Mouse (Mus musculus): ENCODE measurements around the gene Uba7. TPM values are rescaled to one million over a fixed set of nuclear protein-coding genes. Genes with fewer than 3 reads are reported as not detected.

The Uba7 gene
- total and polyA plus RNA-seq, 3 experiments: 18.1 to 44.1 TPM; not detected in 1

DNA sequence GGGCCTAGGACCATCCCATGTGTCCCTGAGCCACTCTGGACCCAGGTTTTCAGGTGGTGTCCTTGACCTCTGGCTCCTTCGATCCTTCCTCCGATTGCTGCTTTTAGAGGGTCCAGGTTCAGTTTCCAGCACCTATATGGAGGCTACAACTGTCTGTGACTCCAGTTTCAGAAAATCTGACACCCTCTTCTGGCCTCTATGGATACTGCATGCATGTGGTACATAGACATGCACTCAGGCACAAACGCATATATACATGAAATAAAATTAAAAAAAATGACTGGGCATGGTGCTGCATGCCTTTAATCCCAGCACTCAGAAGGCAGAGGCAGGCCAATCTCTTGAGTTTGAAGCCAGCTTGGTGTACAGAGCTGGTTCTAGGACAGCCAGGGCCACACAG lies 52.6 kb downstream of the Uba7 start:
- no peak for DNase-seq (ENCODE audit: low read depth, low spot score)
- no peaks in the 10 kb centered on the region for H3K4me1 ChIP-seq (ENCODE audit: control insufficient read depth in 1 of 2, insufficient read depth in 2 of 2, low read length in 2 of 2)
- no peak overlapping the region for H3K27ac ChIP-seq (ENCODE audit: control insufficient read depth, low read depth, low read length)
- H3K9ac ChIP-seq (ENCODE audit: control insufficient read depth, low read depth, low read length, poor library complexity, severe bottlenecking): no peak overlapping the region
- no peaks in the 10 kb centered on the region; the same call in 1 of the 2 replicates for H3K79me2 ChIP-seq (ENCODE audit: control insufficient read depth, insufficient read depth, low read length, poor library complexity)
- H3K4me3 ChIP-seq (ENCODE audit: control insufficient read depth in 1 of 2, insufficient read depth in 1 of 2, low read depth in 2 of 2, low read length in 2 of 2): no peak overlapping the region
- H3K36me3 ChIP-seq (ENCODE audit: control insufficient read depth in 1 of 2, insufficient read depth in 2 of 2, low read length in 2 of 2): peaks cover 0 to 34% of the 10 kb centered on the region in 2 experiments; a peak in 2 of 4 replicates
- TF ChIP-seq RAD21 (IDR thresholded peaks at IDR 0.05; ENCODE audit: low read depth, low read length) (no peak; the same call in 1 of the 2 replicates), SMC3 (IDR thresholded peaks at IDR 0.05; ENCODE audit: low read depth, low read length) (peak; percentile 35), CTCF (IDR thresholded peaks at IDR 0.05 in 2 of 3, conservative IDR thresholded peaks at IDR 0.05 in 1 of 3; ENCODE audit: control insufficient read depth in 1 of 3, insufficient read depth in 1 of 3, low read depth in 2 of 3, low read length in 3 of 3, poor library complexity in 1 of 3, severe bottlenecking in 1 of 3) (peak in 2 of 3 experiments; percentile 16 to 29; a peak in 2 of 6 replicates)
- H3K27me3 ChIP-seq (ENCODE audit: control insufficient read depth in 1 of 2, insufficient read depth in 2 of 2, low read length in 2 of 2): no peaks in the 10 kb centered on the region
- H3K9me3 ChIP-seq (replicated peaks; ENCODE audit: insufficient read depth, low read length): no peaks in the 10 kb centered on the region

DNA sequence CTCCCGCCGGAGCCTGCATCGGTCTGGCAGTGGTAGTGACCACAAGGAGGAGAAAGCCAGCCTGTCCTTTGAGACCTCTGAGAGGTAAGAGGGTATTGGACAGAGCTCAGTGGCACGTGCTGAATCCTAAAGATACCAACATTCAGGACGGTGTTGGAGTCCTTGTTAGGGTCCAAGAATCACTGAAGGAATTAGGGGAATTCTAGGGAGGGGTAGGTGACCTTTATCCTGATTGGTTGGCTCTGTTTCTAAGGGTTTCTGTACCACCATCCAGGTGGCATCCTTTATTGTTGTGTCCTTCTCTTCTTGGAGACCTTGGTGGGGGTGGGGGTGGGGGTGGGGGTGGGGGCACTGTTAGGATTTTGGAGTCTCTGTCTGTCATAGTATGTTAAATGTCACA lies 56.8 kb downstream of the Uba7 start:
- Histone ChIP-seq H3K27me3 (ENCODE audit: control insufficient read depth in 1 of 2, insufficient read depth in 2 of 2, low read length in 2 of 2) (no peaks in the 10 kb centered on the region), H3K79me2 (ENCODE audit: control insufficient read depth, insufficient read depth, low read length, poor library complexity) (no peaks in the 10 kb centered on the region; the same call in 1 of the 2 replicates), H3K9ac (ENCODE audit: control insufficient read depth, low read depth, low read length, poor library complexity, severe bottlenecking) (no peak overlapping the region), H3K4me3 (ENCODE audit: control insufficient read depth in 1 of 2, insufficient read depth in 1 of 2, low read depth in 2 of 2, low read length in 2 of 2) (no peak overlapping the region), H3K4me1 (ENCODE audit: control insufficient read depth in 1 of 2, insufficient read depth in 2 of 2, low read length in 2 of 2) (peaks cover 5 to 21% of the 10 kb centered on the region in 2 experiments), H3K9me3 (replicated peaks; ENCODE audit: insufficient read depth, low read length) (no peaks in the 10 kb centered on the region), H3K36me3 (ENCODE audit: control insufficient read depth in 1 of 2, insufficient read depth in 2 of 2, low read length in 2 of 2) (peaks cover 22 to 26% of the 10 kb centered on the region in 2 experiments), H3K27ac (ENCODE audit: control insufficient read depth, low read depth, low read length) (no peak overlapping the region)
- no peak for TF ChIP-seq RAD21 (IDR thresholded peaks at IDR 0.05; ENCODE audit: low read depth, low read length)
- no peak for TF ChIP-seq POLR2A (IDR thresholded peaks at IDR 0.05; ENCODE audit: control insufficient read depth in 1 of 2, insufficient read depth in 1 of 2, low read depth in 1 of 2, low read length in 2 of 2, poor library complexity in 1 of 2)
- no peak for TF ChIP-seq SMC3 (IDR thresholded peaks at IDR 0.05; ENCODE audit: low read depth, low read length)
- TF ChIP-seq NRF1 (IDR thresholded peaks at IDR 0.05; ENCODE audit: insufficient read depth, low read depth, low read length, poor library complexity, severe bottlenecking): no peak
- TF ChIP-seq SIN3A (IDR thresholded peaks at IDR 0.05; ENCODE audit: low read length): no peak
- no peak for DNase-seq (ENCODE audit: low read depth, low spot score)

Other genes with a start within 250 kb of the Uba7 start
- 80.2 and 87.6 TPM in 2 replicates for gene Rbm5, start 204.5 kb upstream of the Uba7 start, total RNA-seq (2012; rRNA removed)
- gene Rbm5, start 204.5 kb upstream of the Uba7 start, polyA plus RNA-seq (2012; ENCODE audit: insufficient read depth in 1 of 2, insufficient read length in 2 of 2, low read depth in 1 of 2, low replicate concordance in 2 of 2, missing spikeins in 1 of 2): 100 to 1,000 TPM; 125 to 143 TPM
- 54.2 and 55.8 TPM in 2 replicates for gene Rbm6, start 102.3 kb upstream of the Uba7 start, total RNA-seq (2012; rRNA removed)
- gene Rbm6, start 102.3 kb upstream of the Uba7 start, polyA plus RNA-seq (2012; ENCODE audit: insufficient read depth in 1 of 2, insufficient read length in 2 of 2, low read depth in 1 of 2, low replicate concordance in 2 of 2, missing spikeins in 1 of 2): 100 to 1,000 TPM in 1 of 2 experiments, 10 to 100 TPM in 1; 55.7 to 521 TPM
- gene Mon1a, start 87.4 kb upstream of the Uba7 start, total RNA-seq (2012; rRNA removed): 10.1 and 11.5 TPM in 2 replicates
- gene Mon1a, start 87.4 kb upstream of the Uba7 start, polyA plus RNA-seq (2012; ENCODE audit: insufficient read depth in 1 of 2, insufficient read length in 2 of 2, low read depth in 1 of 2, low replicate concordance in 2 of 2, missing spikeins in 1 of 2): 10 to 100 TPM in 1 of 2 experiments, not detected in 1; 13.5 TPM
- 136 and 149 TPM in 2 replicates for gene Mst1r, start 68.6 kb upstream of the Uba7 start, total RNA-seq (2012; rRNA removed)
- gene Mst1r, start 68.6 kb upstream of the Uba7 start, polyA plus RNA-seq (2012; ENCODE audit: insufficient read depth in 1 of 2, insufficient read length in 2 of 2, low read depth in 1 of 2, low replicate concordance in 2 of 2, missing spikeins in 1 of 2): 100 to 1,000 TPM in 1 of 2 experiments, not detected in 1; 133 TPM
- not detected in 2 replicates for gene Actl11, start 47.0 kb upstream of the Uba7 start, total RNA-seq (2012; rRNA removed)
- gene Actl11, start 47.0 kb upstream of the Uba7 start, polyA plus RNA-seq (2012; ENCODE audit: insufficient read depth in 1 of 2, insufficient read length in 2 of 2, low read depth in 1 of 2, low replicate concordance in 2 of 2, missing spikeins in 1 of 2): not detected
- 0.08 and 0.39 TPM in 2 replicates for gene Camkv, start 39.8 kb upstream of the Uba7 start, total RNA-seq (2012; rRNA removed)
- gene Camkv, start 39.8 kb upstream of the Uba7 start, polyA plus RNA-seq (2012; ENCODE audit: insufficient read depth in 1 of 2, insufficient read length in 2 of 2, low read depth in 1 of 2, low replicate concordance in 2 of 2, missing spikeins in 1 of 2): under 1 TPM in 1 of 2 experiments, not detected in 1; 0.14 TPM
- 37.3 and 43.6 TPM in 2 replicates for gene Traip, start 25.4 kb upstream of the Uba7 start, total RNA-seq (2012; rRNA removed)
- 10 to 100 TPM in 1 of 2 experiments, not detected in 1; 65.2 TPM for gene Traip, start 25.4 kb upstream of the Uba7 start, polyA plus RNA-seq (2012; ENCODE audit: insufficient read depth in 1 of 2, insufficient read length in 2 of 2, low read depth in 1 of 2, low replicate concordance in 2 of 2, missing spikeins in 1 of 2)
- gene Gm20661, start 7.6 kb downstream of the Uba7 start, total RNA-seq (2012; rRNA removed): 0.26 and 0.35 TPM in 2 replicates
- gene Gm20661, start 7.6 kb downstream of the Uba7 start, polyA plus RNA-seq (2012; ENCODE audit: insufficient read depth in 1 of 2, insufficient read length in 2 of 2, low read depth in 1 of 2, low replicate concordance in 2 of 2, missing spikeins in 1 of 2): under 1 TPM in 1 of 2 experiments, not detected in 1; 0.85 TPM
- 54.1 and 65.3 TPM in 2 replicates for gene Inka1, start 10.4 kb downstream of the Uba7 start, total RNA-seq (2012; rRNA removed)
- gene Inka1, start 10.4 kb downstream of the Uba7 start, polyA plus RNA-seq (2012; ENCODE audit: insufficient read depth in 1 of 2, insufficient read length in 2 of 2, low read depth in 1 of 2, low replicate concordance in 2 of 2, missing spikeins in 1 of 2): 10 to 100 TPM in 1 of 2 experiments, not detected in 1; 60.7 TPM
- 0.65 and 1.5 TPM in 2 replicates for gene Cdhr4, start 17.0 kb downstream of the Uba7 start, total RNA-seq (2012; rRNA removed)
- 1 to 10 TPM in 1 of 2 experiments, not detected in 1; 4.4 TPM for gene Cdhr4, start 17.0 kb downstream of the Uba7 start, polyA plus RNA-seq (2012; ENCODE audit: insufficient read depth in 1 of 2, insufficient read length in 2 of 2, low read depth in 1 of 2, low replicate concordance in 2 of 2, missing spikeins in 1 of 2)
- 0.62 and 0.73 TPM in 2 replicates for gene Gm20662, start 20.8 kb downstream of the Uba7 start, total RNA-seq (2012; rRNA removed)
- gene Gm20662, start 20.8 kb downstream of the Uba7 start, polyA plus RNA-seq (2012; ENCODE audit: insufficient read depth in 1 of 2, insufficient read length in 2 of 2, low read depth in 1 of 2, low replicate concordance in 2 of 2, missing spikeins in 1 of 2): 1 to 10 TPM in 1 of 2 experiments, not detected in 1; 1.2 TPM
- 35.5 and 37.2 TPM in 2 replicates for gene Ip6k1, start 27.0 kb downstream of the Uba7 start, total RNA-seq (2012; rRNA removed)
- 10 to 100 TPM; 31.8 to 59.1 TPM for gene Ip6k1, start 27.0 kb downstream of the Uba7 start, polyA plus RNA-seq (2012; ENCODE audit: insufficient read depth in 1 of 2, insufficient read length in 2 of 2, low read depth in 1 of 2, low replicate concordance in 2 of 2, missing spikeins in 1 of 2)
- gene Gmppb, start 73.7 kb downstream of the Uba7 start, total RNA-seq (2012; rRNA removed): 38.1 and 50.4 TPM in 2 replicates
- 10 to 100 TPM in 1 of 2 experiments, not detected in 1; 26.2 TPM for gene Gmppb, start 73.7 kb downstream of the Uba7 start, polyA plus RNA-seq (2012; ENCODE audit: insufficient read depth in 1 of 2, insufficient read length in 2 of 2, low read depth in 1 of 2, low replicate concordance in 2 of 2, missing spikeins in 1 of 2)
- 1.2 and 2.2 TPM in 2 replicates for gene Amigo3, start 77.7 kb downstream of the Uba7 start, total RNA-seq (2012; rRNA removed)
- 1 to 10 TPM in 1 of 2 experiments, not detected in 1; 3.4 TPM for gene Amigo3, start 77.7 kb downstream of the Uba7 start, polyA plus RNA-seq (2012; ENCODE audit: insufficient read depth in 1 of 2, insufficient read length in 2 of 2, low read depth in 1 of 2, low replicate concordance in 2 of 2, missing spikeins in 1 of 2)
- 1.6 and 4.6 TPM in 2 replicates for gene Mst1, start 104.9 kb downstream of the Uba7 start, total RNA-seq (2012; rRNA removed)
- gene Mst1, start 104.9 kb downstream of the Uba7 start, polyA plus RNA-seq (2012; ENCODE audit: insufficient read depth in 1 of 2, insufficient read length in 2 of 2, low read depth in 1 of 2, low replicate concordance in 2 of 2, missing spikeins in 1 of 2): 1 to 10 TPM in 1 of 2 experiments, not detected in 1; 10.0 TPM
- gene Rnf123, start 107.8 kb downstream of the Uba7 start, total RNA-seq (2012; rRNA removed): 24.9 and 28.5 TPM in 2 replicates
- gene Rnf123, start 107.8 kb downstream of the Uba7 start, polyA plus RNA-seq (2012; ENCODE audit: insufficient read depth in 1 of 2, insufficient read length in 2 of 2, low read depth in 1 of 2, low replicate concordance in 2 of 2, missing spikeins in 1 of 2): 10 to 100 TPM in 1 of 2 experiments, not detected in 1; 74.8 TPM
- 57.5 and 76.1 TPM in 2 replicates for gene Apeh, start 119.1 kb downstream of the Uba7 start, total RNA-seq (2012; rRNA removed)
- gene Apeh, start 119.1 kb downstream of the Uba7 start, polyA plus RNA-seq (2012; ENCODE audit: insufficient read depth in 1 of 2, insufficient read length in 2 of 2, low read depth in 1 of 2, low replicate concordance in 2 of 2, missing spikeins in 1 of 2): 10 to 100 TPM in 1 of 2 experiments, not detected in 1; 69.0 TPM
- 2.7 and 3.5 TPM in 2 replicates for gene Bsn, start 214.9 kb downstream of the Uba7 start, total RNA-seq (2012; rRNA removed)
- gene Bsn, start 214.9 kb downstream of the Uba7 start, polyA plus RNA-seq (2012; ENCODE audit: insufficient read depth in 1 of 2, insufficient read length in 2 of 2, low read depth in 1 of 2, low replicate concordance in 2 of 2, missing spikeins in 1 of 2): 1 to 10 TPM in 1 of 2 experiments, not detected in 1; 5.6 TPM

All from MEL (cell line).